Mouse (Mus musculus) brain, embryonic 14.5 days (tissue): ENCODE data around the gene Rnf208. TPM values are rescaled to one million over a fixed set of nuclear protein-coding genes. Genes with fewer than 3 reads are reported as not detected.

Experiments
- DNase-seq: peaks from one replicate; pipeline ENCODE4 v3.0.0-alpha.2; 2011; ENCODE audit warnings: low read depth
- CTCF ChIP-seq: fragments of 200-500 bp; IDR thresholded peaks from 2 replicates; pipeline ENCODE4 v1.5.1; 2012; ENCODE audit warnings: inconsistent platforms, mild to moderate bottlenecking, moderate library complexity, borderline replicate concordance; ENCODE audit not compliant: insufficient read depth, insufficient read length; ENCODE audit errors: extremely low read depth
- POLR2A ChIP-seq: fragments of 200-500 bp; IDR thresholded peaks from 2 replicates; pipeline ENCODE4 v1.6.1; 2012; ENCODE audit warnings: mild to moderate bottlenecking, inconsistent platforms, borderline replicate concordance; ENCODE audit not compliant: poor library complexity, insufficient read depth, insufficient read length, severe bottlenecking; ENCODE audit errors: extremely low read depth
- polyA plus RNA-seq: library from polyadenylated mRNA; depleted of rRNA; stranded (reverse); fragments of >200 nt; gene quantifications from 2 replicates; pipeline ENCODE4 v1.2.3, GENCODE M21; 2012; rRNA removed

Gene Rnf208
- 127 and 148 TPM in 2 replicates for polyA plus RNA-seq

DNA sequence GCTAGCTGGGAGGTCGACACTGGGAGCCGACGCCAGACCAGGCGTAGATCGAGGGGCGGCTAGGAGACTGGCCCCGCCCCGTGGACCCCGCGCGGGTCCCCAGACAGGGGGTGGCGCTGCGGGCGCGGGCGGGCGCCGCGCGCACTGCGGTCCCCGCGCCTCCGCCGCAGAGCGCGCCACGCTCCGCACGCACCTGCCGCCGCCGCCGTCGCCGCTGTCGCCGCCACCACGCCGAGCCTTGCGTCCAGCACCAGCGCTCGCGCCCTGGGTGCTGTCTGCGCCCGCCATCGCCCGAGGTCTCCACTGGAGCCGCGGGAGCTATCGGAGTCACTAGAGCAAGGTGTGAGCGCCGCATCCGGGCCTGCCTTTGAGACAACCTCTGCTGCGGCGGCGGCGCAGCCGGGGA is at the start of gene Rnf208, which contains the start of gene Cysrt1:
Rnf208 (plus strand) TSS at position 155 of the 406 bp plus-strand sequence.
Cysrt1 (minus strand) TSS at position 352 of the 406 bp plus-strand sequence.
- peak; percentile 56 for DNase-seq
- TF ChIP-seq CTCF (no peak), POLR2A (peak; percentile 63)

DNA sequence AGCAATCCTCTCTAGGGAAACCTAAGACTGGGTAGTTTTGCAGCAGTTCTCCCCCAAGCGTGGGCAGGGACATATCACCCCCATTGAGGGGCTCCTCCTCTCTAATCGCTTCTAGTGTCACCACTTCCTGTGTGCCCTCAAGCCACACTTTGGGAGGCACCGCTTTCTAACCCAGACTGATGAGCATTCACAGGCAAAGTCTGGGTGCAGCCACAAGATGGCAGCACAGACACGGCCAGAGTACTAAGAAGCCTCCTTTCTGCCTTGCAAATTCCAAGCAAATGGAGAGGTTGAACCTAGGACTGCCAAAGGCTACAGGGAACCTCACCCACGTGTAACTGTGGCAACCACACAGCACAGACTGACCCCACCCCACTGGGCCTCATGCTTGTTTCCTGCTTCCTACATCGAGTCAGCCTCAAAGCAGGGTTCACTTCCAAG is 48.7 kb upstream of the Rnf208 start:
- peak; percentile 94 for TF ChIP-seq CTCF
- TF ChIP-seq POLR2A: no peak
- DNase-seq: peak; percentile 90

DNA sequence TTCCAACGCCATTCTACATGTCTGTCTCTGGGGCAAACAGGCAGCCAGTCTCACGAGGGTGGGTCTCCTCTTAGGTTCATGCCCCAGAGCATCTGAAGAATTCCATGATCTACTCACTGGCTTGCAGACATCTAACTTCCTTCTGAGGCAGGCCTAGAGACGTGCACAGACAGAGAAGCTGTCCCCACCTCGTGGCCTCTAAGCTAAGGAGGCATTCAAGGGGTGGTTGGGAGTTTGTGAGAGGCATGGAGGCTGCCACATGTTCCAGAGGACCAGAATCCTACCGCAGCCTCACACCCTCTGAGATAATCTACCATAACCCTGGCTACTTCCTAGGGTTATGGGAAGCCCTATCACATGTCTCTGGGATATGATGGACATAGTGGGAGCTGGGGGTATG is 48.0 kb upstream of the Rnf208 start:
- TF ChIP-seq POLR2A (no peak), CTCF (no peak)

DNA sequence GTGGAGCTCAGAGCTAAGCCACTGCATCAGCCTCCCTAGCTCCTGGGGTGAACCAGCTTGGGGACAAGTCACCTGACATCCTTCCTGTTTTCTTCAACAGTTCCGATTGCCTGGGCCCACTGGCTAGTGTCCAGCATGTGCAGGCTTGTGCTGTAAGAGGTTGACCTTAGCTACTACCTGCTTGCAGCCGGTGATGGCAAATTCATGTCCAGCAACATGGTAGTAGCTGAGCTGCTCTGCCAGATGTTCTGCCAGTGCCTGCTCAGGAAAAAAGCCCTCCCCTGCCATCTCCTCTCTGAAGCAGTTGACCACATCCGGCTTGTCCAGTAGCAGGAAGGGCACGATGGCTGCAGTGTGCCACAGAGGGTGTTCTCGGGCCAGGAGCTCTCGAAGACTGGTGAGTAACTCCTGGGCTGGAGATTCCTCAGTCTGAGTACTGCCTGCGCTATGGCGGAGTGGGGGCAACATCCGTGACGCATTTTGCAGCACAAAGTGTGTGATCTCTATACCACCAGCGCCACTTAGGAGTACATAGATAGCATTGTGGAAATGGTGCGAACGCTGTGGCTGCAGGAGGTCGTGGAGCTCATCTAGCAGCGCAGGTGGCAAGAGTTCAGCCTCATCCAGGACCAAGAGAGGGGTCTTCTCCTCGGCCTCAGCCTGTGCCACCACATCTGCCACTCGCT is 47.4 kb upstream of the Rnf208 start:
- no peak for DNase-seq
- no peak for TF ChIP-seq POLR2A
- no peak for TF ChIP-seq CTCF

More for the DNA sequence above, 48.0 kb upstream of the Rnf208 start:
- DNase-seq: no peak

DNA sequence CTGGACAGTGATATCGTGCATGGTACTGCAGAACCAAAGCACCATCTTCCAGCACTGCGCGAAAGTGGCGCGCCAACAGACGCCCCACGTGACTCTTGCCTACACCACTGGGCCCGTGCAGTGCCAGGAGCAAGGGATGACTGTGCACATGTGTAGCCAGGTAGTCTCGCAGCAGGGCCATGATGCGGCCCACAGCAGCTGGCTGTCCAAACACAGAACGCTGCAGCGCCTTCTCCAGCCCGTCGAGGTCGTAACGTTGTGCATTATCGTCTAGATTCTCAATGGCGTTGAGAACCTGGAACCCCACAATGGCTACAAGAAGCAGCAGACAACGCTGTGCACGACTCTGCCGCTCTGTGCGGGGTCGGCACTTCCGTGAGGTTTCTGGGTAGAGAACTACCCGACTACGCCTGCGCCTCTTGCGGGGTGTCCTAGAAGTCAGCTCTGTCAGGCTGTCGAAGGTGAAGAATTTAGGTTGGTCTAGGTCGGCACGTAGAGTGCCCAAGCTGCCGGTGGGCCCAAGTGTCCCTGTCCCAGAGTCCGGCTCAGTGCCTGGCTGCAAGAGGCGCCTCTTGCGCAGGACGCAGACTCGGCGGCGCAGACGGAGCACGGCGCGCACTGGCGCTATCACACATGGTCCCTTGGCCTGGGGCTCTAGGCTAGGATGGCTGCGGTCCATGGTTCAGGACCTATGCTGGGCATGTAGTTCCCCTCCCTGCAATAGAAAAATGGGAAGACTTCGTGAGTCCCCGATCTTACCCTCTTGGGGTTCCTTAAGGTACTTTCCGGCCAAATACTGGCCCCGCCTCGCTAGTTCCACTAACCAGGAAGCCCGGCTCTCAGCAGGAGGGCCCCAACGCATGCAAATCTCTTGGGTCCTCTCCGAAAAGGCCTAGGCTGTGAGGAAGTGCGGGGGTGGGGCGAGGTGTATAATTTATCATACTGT is 46.6 kb upstream of the Rnf208 start:
- DNase-seq: no peak
- TF ChIP-seq POLR2A (no peak), CTCF (no peak)

DNA sequence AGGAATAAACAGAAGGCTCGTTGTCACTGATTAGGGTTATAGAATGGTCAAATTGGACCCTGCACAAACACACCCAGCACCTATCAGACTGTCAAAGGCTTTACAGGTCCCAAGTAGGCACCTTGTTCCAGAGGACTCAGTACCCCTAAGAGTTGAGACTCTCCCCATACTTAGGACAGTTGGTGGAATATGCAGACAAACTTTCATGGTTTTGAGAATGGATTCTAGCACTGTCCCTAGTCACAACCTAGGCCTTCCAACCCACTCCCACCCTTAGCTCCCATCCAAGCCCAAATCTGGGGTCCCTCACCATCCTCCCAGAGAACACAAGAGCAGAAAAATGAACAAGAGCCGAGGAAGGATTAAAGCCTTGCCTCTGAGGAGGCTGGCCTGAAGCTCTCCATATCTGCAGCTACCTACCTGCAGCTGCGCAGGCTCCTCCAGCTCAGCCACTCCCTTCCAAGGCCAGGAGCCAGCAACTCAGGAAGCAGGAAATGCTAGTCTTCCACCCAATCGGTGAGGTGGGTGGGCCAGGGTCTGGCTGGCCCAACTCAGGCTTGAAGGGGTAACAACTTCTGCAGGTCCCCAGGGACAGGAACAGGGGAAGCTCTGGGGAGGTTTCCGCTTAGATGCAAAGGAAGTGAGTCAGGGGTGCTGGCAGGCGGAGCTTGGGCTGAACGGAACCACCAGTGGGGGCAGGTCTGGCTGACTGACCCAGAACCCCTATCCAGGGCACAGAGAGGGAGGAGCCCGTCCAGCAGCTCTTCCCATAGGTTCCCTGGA is 45.7 kb upstream of the Rnf208 start, which contains the start of gene Tor4a:
Tor4a (minus strand) TSS at position 715 of the 783 bp plus-strand sequence.
- peak; percentile 13 for DNase-seq
- no peak for TF ChIP-seq CTCF
- no peak for TF ChIP-seq POLR2A

DNA sequence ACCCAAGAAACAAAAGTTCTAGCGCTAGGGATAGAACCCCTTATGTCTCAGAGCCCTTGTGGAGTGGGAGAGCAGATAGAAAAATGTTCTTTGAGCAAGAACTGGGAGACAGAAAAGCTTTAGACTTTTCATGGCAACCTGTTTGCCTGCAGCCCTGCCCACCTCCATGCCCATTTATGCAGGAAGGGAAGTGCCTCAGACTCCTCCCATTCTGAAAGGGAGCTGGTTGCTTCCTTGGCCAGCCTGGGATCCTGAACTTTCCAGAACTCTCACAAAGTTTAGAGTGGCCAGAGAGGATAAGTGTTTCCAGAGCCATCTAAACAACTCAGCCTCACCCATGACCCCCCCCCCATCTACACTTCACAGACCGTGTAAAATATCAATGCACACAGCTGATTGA is 44.9 kb upstream of the Rnf208 start:
- TF ChIP-seq POLR2A (no peak), CTCF (no peak)
- no peak for DNase-seq

DNA sequence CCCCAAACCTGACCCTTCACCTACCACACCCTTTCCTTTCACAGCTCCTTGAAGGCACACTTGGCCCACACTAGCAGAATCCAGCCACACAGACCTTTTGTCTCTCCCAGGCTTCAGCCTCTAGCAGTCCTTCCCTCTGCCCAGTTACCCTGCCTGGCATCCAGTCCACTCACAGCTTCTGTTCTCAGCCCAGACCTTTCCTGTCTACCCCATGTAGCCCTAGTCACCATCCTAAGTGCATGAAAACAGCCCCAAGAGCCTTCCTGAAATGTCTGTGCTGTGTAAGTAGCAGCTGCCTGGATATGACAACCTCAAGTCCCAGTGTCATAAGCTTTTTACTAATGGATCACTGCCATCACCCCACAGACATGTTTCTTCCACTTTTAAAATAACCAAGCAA is 44.1 kb upstream of the Rnf208 start:
- DNase-seq: no peak
- no peak for TF ChIP-seq CTCF
- TF ChIP-seq POLR2A: no peak

DNA sequence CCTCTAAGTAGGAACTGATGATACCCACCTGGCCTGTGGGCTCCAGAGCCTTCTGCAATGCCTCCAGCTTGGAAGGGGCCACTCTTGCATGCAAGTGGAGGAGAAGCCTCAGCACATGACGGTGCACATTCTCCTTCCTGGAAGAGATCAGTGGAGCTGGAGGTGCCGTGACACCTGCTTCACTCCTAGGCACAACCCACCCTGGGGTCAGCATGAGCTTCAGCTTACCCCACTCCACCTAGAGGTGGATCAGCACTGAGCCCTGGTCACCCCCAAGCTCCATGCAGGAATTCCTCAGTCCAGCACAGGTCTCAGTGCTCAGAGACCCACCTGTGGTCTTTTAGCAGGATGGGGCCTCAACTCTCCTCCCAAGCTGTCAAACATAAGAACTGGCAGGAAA is 41.4 kb upstream of the Rnf208 start:
- no peak for DNase-seq

DNA sequence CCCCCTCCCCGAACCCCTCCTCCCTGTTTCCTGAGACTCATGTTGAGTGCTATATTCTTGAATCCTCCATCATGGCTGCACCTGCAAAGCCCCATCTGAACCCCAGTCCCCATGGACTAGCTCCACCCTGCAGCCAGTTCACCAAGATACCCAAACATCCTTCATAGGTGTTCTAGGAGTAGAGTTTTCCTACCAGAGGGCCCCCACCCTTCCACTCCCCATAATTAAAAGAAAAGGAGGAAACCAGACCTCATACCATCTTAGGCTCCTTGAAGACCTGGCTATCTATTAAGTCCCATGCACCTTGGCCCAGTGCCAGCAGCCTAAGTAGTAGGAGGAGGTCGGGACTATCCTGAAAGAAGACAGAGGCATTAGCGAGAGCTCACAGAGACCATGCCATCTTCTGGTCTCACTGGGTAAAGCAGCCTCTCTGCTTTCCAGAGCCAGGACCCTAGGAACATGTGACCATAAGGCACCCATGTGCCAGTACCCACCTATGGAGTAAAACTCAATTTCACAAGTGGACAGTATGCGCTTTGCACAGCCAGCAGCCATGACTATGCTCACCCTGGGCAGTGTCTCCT is 38.3 kb upstream of the Rnf208 start:
- DNase-seq: no peak
- no peak for TF ChIP-seq POLR2A
- peak; percentile 38; the same call in 1 of the 2 replicates for TF ChIP-seq CTCF

More for the DNA sequence above, 41.4 kb upstream of the Rnf208 start:
- TF ChIP-seq POLR2A (no peak), CTCF (no peak)

DNA sequence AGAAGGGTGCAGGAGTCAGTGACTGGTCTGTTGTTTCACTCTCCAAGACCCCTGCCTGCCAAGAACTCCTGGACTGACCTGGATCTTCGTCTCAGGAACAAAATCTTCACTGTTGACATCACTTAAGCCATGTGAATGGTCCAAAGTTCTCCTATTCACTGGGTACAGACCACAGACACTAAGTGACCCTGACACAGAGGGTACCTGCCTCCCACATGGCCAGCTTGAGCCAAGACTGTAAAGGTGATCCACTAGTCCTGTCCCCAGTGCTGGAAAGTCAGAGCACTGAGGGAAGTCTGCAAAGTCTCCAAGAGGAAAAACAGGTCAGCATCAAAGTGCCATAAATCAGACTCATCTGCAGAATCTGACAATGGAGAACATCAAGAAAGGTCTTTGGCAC is 34.5 kb upstream of the Rnf208 start:
- TF ChIP-seq CTCF (no peak), POLR2A (no peak)
- DNase-seq: no peak

DNA sequence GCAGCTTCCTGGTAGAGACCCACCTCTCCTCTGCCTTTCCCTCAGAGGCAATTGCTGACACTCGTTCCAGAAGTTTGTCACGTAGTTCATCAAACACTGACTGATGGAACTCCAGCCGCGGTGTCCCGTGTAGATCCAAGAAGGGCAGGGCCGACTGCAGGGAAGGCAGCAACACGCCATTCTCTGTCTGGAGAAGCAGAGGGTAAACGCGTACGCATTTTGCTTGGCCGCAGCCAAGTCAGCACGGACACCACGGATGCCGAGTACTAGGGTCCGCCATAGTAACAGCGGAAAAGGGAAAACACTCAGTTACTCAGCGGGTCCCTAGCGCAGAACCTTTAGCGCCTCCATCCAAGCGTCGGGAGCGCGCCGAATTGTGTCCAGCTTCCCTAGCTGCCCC is 31.4 kb upstream of the Rnf208 start:
- no peak for TF ChIP-seq POLR2A
- no peak for DNase-seq
